Mouse (Mus musculus): ENCODE results near the gene Eif4g3.

DNA sequence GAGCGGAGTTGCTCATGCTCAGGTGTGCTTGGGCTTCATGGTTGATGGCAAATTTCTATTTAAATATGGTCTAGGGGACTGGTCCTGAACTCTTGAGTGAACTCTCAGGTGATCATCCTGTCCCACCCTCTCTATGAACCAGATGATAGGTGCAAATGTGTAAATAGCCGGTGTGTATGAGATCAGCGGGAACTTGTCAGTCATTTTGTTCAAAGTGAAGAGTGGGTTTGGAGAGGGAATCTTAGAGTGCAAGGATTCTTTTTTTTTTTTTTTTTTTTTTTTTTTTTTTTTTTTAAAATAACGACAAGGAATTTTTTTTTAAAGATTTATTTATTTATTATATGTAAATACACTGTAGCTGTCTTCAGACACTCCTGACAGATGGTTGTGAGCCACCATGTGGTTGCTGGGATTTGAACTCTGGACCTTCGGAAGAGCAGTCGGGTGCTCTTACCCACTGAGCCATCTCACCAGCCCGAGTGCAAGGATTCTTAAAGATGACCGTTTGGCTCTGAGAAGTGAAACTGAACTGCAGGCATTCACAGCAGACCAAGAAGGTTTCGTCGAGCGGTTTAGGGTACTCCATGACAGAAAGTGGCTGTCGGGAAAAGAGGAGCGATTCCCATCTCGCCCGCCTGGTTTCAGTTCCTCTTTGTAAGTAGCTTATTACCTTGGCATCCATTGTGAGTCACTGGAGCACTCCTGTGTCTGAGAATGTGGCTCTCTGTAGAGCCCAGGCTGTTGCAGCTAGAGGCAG lies 21.1 kb downstream of the Eif4g3 start:
- TF ChIP-seq CTCF (IDR thresholded peaks at IDR 0.05) (no peak), POLR2A (IDR thresholded peaks at IDR 0.05; ENCODE audit: insufficient read depth, low read depth, low read length) (no peak), EP300 (IDR thresholded peaks at IDR 0.05; ENCODE audit: insufficient read depth, low read depth, low read length) (no peak)
